ENCODE assay signal across 19 mouse cellular contexts in the genomic region with DNA sequence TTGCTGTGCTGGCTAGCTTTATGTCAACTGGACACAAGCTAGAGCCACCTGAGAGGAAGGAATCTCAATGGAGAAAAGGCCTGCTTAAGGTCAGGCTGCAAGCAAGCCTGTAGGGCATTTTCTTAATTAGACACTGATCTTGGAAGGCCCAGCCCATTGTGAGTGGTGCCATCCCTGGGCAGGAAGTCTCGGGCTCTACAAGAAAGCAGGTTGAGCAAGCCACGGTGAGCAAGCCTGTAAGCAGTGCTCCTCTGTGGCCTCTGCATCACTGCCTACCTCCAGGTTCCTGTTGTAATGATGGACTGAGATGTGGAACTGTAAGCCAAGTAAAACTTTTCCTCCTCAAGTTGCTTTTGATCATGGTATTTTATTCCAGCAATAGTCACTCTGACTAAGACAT.
DNase-seq lines count a peak whose midpoint lies in the region; ATAC-seq and TF ChIP-seq lines count a peak whose summit lies in the region.
"Had no signal": no experiment of that assay in that cellular context is flagged by ENCODE, and none has a peak within 500 bp of the region (broad histone marks: within the 10 kb centered on the region; RNA-seq: fewer than 3 reads in every experiment).

No protein-coding gene starts in this region.

- no peaks in the 10 kb centered on the region for H3K36me3 ChIP-seq in forebrain, embryonic 11.5 days (ENCODE audit: control insufficient read depth, insufficient read depth, low read length)
- H3K36me3 ChIP-seq in forebrain, postnatal 0 days (ENCODE audit: insufficient read depth): no peaks in the 10 kb centered on the region
- no peaks in the 10 kb centered on the region for H3K36me3 ChIP-seq in forebrain, embryonic 15.5 days
- H3K36me3 ChIP-seq in neural tube, embryonic 14.5 days (ENCODE audit: control insufficient read depth, insufficient read depth, low read length): no peaks in the 10 kb centered on the region
- H3K36me3 ChIP-seq: embryonic facial prominence, embryonic 15.5 days; limb, embryonic 12.5 days; lung, embryonic 15.5 days had no signal

- 72% methylated on average over 2 of the region's 2 CpGs for WGBS in forebrain, embryonic 11.5 days
- 35% methylated on average over 2 of the region's 2 CpGs for WGBS in forebrain, postnatal 0 days
- WGBS in forebrain, embryonic 15.5 days: 44% methylated on average over 2 of the region's 2 CpGs
- WGBS in neural tube, embryonic 14.5 days: 80% methylated on average over 2 of the region's 2 CpGs

- no peak for TF ChIP-seq CTCF in forebrain, postnatal 0 days (IDR thresholded peaks at IDR 0.05; ENCODE audit: low read depth)
- no peak for TF ChIP-seq CTCF in left cerebral cortex, adult 2 months (IDR thresholded peaks at IDR 0.05)

- H3K4me1 ChIP-seq in forebrain, embryonic 11.5 days (replicated peaks; ENCODE audit: control insufficient read depth, insufficient read depth, low read length): no peaks in the 10 kb centered on the region
- no peaks in the 10 kb centered on the region for H3K4me1 ChIP-seq in forebrain, postnatal 0 days (ENCODE audit: insufficient read depth)
- peaks cover 22% of the 10 kb centered on the region for H3K4me1 ChIP-seq in forebrain, embryonic 15.5 days
- peaks cover 10% of the 10 kb centered on the region for H3K4me1 ChIP-seq in neural tube, embryonic 14.5 days (ENCODE audit: control insufficient read depth, insufficient read depth, low read length)
- H3K4me1 ChIP-seq: lung, embryonic 15.5 days had no signal

- H3K4me3 ChIP-seq in forebrain, embryonic 11.5 days (ENCODE audit: low read depth, low read length): no peak overlapping the region
- no peak overlapping the region for H3K4me3 ChIP-seq in forebrain, postnatal 0 days (ENCODE audit: low read depth, low read length)
- H3K4me3 ChIP-seq in left cerebral cortex, adult 2 months: no peak overlapping the region
- H3K4me3 ChIP-seq in forebrain, embryonic 15.5 days: no peak overlapping the region
- no peak overlapping the region for H3K4me3 ChIP-seq in neural tube, embryonic 14.5 days (ENCODE audit: low read depth, low read length)
- H3K4me3 ChIP-seq: embryonic facial prominence, embryonic 15.5 days; gastrocnemius, adult 2 months; limb, embryonic 12.5 days; lung, embryonic 15.5 days had no signal

- H3K9ac ChIP-seq in forebrain, embryonic 11.5 days (ENCODE audit: low read length): no peak overlapping the region
- no peak overlapping the region for H3K9ac ChIP-seq in forebrain, postnatal 0 days
- no peak overlapping the region for H3K9ac ChIP-seq in forebrain, embryonic 15.5 days (replicated peaks)
- no peak overlapping the region for H3K9ac ChIP-seq in neural tube, embryonic 14.5 days (replicated peaks; ENCODE audit: low read depth, low read length)
- H3K9ac ChIP-seq: embryonic facial prominence, embryonic 15.5 days; limb, embryonic 12.5 days; liver, embryonic 14.5 days; lung, embryonic 15.5 days had no signal

- no peaks in the 10 kb centered on the region for H3K27me3 ChIP-seq in forebrain, embryonic 11.5 days (ENCODE audit: control insufficient read depth, insufficient read depth, low read length)
- no peaks in the 10 kb centered on the region for H3K27me3 ChIP-seq in forebrain, postnatal 0 days (ENCODE audit: insufficient read depth, low read length)
- no peaks in the 10 kb centered on the region for H3K27me3 ChIP-seq in forebrain, embryonic 15.5 days
- no peaks in the 10 kb centered on the region for H3K27me3 ChIP-seq in neural tube, embryonic 14.5 days (ENCODE audit: control insufficient read depth, insufficient read depth, low read length)
- H3K27me3 ChIP-seq: embryonic facial prominence, embryonic 15.5 days; limb, embryonic 12.5 days; lung, embryonic 15.5 days; Patski had no signal

- H3K27ac ChIP-seq in forebrain, embryonic 11.5 days (ENCODE audit: low read depth, low read length): no peak overlapping the region
- H3K27ac ChIP-seq in forebrain, postnatal 0 days (ENCODE audit: low read depth, low read length): no peak overlapping the region; the same call in 1 of the 2 replicates
- H3K27ac ChIP-seq in left cerebral cortex, adult 2 months: peak overlapping the region; percentile 67
- H3K27ac ChIP-seq in forebrain, embryonic 15.5 days (replicated peaks): peak overlapping the region; percentile 69
- H3K27ac ChIP-seq in neural tube, embryonic 14.5 days (ENCODE audit: low read depth, low read length): peak overlapping the region; percentile 3; the same call in 1 of the 2 replicates
- H3K27ac ChIP-seq: embryonic facial prominence, embryonic 15.5 days; gastrocnemius, adult 2 months; limb, embryonic 12.5 days; liver, embryonic 14.5 days; lung, embryonic 15.5 days had no signal

- H3K4me2 ChIP-seq in forebrain, embryonic 11.5 days (ENCODE audit: low read depth, low read length, severe bottlenecking): no peak overlapping the region
- H3K4me2 ChIP-seq in forebrain, postnatal 0 days (ENCODE audit: low read depth): no peak overlapping the region
- no peak overlapping the region for H3K4me2 ChIP-seq in forebrain, embryonic 15.5 days (replicated peaks)
- no peak overlapping the region for H3K4me2 ChIP-seq in neural tube, embryonic 14.5 days (ENCODE audit: low read depth, low read length)
- H3K4me2 ChIP-seq: embryonic facial prominence, embryonic 15.5 days; heart, embryonic 11.5 days; limb, embryonic 12.5 days; lung, embryonic 15.5 days had no signal

- intact Hi-C loops in left cerebral cortex, adult 2 months (cut with DNase I): no loop called here

- DNase-seq in forebrain, embryonic 11.5 days (ENCODE audit: low spot score): peak; percentile 46
- no peak for DNase-seq in forebrain, postnatal 0 days
- DNase-seq in left cerebral cortex, adult 2 months (ENCODE audit: extremely low spot score in 1 of 2, low spot score in 2 of 2): no peak
- DNase-seq in left cerebral cortex, adult 9 months (ENCODE audit: low spot score in 2 of 2): no peak
- DNase-seq in kidney, postnatal 14 days: no peak
- no peak for DNase-seq in thymus, postnatal 4 days
- DNase-seq: adrenal gland, postnatal 14 days; gastrocnemius, adult 2 months; kidney, adult 8-10 months; kidney, postnatal 36 days had no signal

- no peak for ATAC-seq in forebrain, embryonic 11.5 days (replicated peaks; ENCODE audit: low FRiP score)
- no peak; the same call in 1 of the 2 replicates for ATAC-seq in forebrain, postnatal 0 days
- ATAC-seq in forebrain, embryonic 15.5 days (replicated peaks): no peak
- ATAC-seq in neural tube, embryonic 14.5 days (ENCODE audit: low read depth): no peak
- ATAC-seq: CD4-positive, CD25-positive, alpha-beta regulatory T cell, adult 4 months; Patski had no signal

- H3K9me3 ChIP-seq in forebrain, embryonic 11.5 days (ENCODE audit: control insufficient read depth, low read length): no peaks in the 10 kb centered on the region
- no peaks in the 10 kb centered on the region for H3K9me3 ChIP-seq in forebrain, postnatal 0 days (ENCODE audit: low read length)
- no peaks in the 10 kb centered on the region for H3K9me3 ChIP-seq in forebrain, embryonic 15.5 days
- no peaks in the 10 kb centered on the region for H3K9me3 ChIP-seq in neural tube, embryonic 14.5 days (ENCODE audit: control insufficient read depth, low read length)
- H3K9me3 ChIP-seq: embryonic facial prominence, embryonic 15.5 days; limb, embryonic 12.5 days; lung, embryonic 15.5 days had no signal

Comparison
In these comparisons a context has a peak if more than half of its experiments do, and no peak if none do; other contexts are left out.
1. H3K27ac ChIP-seq: peak in left cerebral cortex, adult 2 months (single experiment), forebrain, embryonic 15.5 days (single experiment) and neural tube, embryonic 14.5 days (single experiment); none in forebrain, embryonic 11.5 days (single experiment) and forebrain, postnatal 0 days (single experiment).